Mouse (Mus musculus): ENCODE results near the gene Hace1.

DNA sequence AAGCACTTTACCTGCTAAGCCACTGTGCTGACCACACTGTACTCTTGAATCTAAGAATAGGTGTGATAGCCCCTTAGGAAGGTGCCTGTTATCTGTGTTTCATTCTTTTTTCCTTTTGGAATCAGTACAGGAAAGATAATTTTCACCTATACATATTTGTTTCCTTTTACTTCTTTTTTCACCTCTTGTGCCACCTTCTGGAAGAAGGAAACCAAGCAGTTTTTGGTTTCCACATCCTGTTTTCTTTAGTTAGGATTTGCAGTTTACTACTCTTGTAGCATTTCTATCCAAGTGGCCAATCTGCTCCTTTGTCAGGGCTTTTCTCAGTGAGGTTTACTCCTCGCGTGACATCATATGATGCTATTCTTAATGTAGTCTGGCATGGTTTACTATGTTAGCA is 76.4 kb downstream of the Hace1 start:
- TF ChIP-seq EP300 (IDR thresholded peaks at IDR 0.05; ENCODE audit: low read depth) (no peak), CTCF (IDR thresholded peaks at IDR 0.05; ENCODE audit: low read depth) (no peak)
